Mouse (Mus musculus) cerebellum, adult 11 months (tissue): Measurements from ENCODE around the gene Cd3d.
"Not testable (repeated sequence)": the region's sequence is repeated elsewhere in the genome, so short reads cannot be mapped to it uniquely, and the experiment has no call there.

Experiments used
- DNase-seq: peaks from one replicate; pipeline ENCODE4 v3.0.0; 2022

Gene Cd3d

DNA sequence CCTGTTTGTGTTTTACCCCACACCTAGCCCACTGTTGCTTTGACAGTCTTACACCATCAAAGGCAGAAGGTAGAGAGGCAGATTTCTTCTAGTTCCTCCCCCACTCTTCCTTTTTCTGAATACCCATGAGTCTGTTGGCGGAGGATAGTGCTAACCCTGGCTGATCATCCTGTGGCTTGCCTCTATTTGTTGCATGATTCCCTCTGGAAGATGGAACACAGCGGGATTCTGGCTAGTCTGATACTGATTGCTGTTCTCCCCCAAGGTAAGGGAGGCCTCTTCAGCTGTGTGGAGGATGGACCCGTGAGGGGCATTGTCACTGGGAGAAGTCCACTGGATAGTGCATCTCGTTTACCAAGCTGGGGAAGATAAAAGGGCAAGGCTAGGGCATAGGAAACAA lies at the start of gene Cd3d:
Cd3d (plus strand) TSS at position 111 of the 400 bp plus-strand sequence.
- no peak for DNase-seq

DNA sequence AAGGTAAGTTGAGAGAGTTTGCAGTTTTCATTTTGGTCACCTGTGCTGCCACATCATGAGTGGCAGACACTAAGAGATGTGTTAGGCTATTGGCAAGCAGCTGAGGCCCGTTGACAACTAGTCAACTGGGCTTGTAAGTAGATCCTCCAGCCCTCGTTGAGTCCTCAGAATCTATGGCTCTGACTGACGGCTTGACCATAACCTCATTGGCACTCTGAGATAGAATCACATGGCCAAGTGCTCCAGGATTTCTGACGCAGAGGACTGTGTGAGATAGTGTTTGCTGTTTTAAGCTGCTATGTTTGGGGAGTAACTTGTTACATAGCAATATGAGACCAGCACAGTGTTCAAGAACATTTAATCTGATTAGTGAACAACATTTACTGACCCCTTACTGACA lies 39.8 kb upstream of the Cd3d start:
- no peak for DNase-seq

GRCm38 (mm10) chr9:44942421-44942820 lies 39.2 kb upstream of the Cd3d start:
- peak; percentile 65 for DNase-seq

DNA sequence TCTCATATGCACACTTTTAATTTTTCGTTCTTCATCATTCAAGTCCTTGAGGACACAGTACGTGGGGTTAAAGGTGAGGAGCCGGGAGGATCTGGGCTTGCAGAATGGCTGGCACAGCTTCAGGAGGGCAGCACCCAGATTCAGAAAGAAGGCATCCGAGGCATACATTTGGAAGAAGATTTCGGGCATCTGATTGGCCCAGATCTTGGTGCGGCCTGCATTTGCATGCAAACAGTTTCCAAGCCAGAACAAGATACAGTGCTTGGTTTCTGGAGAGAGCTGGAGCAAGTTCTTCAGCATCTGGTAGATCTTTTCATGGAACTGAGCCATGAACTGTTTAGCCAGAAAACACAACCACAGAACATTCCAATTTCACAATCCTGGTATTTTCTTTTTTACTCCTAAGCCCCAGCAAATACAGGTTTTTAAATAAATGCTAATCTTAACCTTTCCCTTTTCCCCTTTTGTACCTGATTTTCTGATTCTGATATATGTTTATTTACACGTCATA lies 35.3 kb upstream of the Cd3d start:
- no peak for DNase-seq

- no peak for DNase-seq
These were observed 33.8 kb upstream of the Cd3d start for GRCm38 (mm10) chr9:44947836-44948235.

- no peak for DNase-seq
These were observed 27.2 kb upstream of the Cd3d start for GRCm38 (mm10) chr9:44954432-44954831.

- DNase-seq: peak; percentile 98
These were observed 16.3 kb upstream of the Cd3d start, which contains the start of gene Ube4a for GRCm38 (mm10) chr9:44965126-44965832. TSS of gene Ube4a (minus strand) at chr9:44965600.

DNA sequence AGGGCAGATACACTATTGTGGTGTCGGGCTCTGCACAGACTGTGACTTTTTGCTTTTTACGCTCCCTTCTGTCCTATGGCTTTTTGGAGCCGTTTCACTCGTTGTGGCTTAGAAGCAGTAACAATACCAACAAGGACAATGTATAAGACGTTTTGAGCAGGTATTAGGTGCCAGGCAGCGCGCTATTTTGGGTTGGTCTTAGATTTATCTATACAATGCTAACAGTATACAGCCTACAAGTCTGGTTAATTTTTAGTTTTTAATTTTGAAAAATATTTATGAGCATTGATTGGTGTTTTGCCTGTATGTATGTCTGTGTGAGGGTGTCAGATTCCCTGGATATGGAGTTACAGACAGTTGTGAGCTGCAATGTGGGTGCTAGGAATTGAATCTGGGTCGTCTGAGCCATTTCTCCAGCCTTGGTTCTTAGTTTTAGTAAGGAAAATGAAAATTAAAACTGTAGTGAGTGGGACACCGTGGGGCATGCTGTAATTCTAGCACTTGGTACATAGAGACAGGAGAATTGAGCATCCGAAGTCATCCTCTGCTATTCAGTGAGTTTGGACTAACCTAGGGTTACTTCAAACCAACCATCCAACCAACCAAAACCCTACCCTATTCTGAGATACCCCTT lies 15.6 kb upstream of the Cd3d start:
- no peak for DNase-seq

DNA sequence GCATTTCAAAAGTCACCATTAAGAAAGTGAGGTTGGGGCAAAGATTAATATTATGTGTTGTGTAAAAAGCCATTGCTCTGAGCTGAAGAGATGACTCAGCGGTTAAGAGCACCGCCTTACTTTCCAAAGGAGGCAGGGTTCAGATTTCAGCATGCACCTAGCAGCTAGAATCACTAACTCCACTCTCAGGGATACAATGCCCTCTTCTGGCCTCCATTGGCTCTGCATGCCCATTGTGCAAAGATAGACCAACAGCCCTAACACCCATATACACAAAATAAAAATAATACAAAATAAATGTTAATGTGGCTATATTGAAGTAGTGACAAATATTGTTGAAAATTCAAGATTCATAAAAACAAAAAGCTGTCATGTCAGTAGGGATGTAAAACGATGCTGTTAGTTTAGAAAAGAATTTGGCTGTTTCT lies 14.8 kb upstream of the Cd3d start:
- DNase-seq: peak; percentile 77

DNA sequence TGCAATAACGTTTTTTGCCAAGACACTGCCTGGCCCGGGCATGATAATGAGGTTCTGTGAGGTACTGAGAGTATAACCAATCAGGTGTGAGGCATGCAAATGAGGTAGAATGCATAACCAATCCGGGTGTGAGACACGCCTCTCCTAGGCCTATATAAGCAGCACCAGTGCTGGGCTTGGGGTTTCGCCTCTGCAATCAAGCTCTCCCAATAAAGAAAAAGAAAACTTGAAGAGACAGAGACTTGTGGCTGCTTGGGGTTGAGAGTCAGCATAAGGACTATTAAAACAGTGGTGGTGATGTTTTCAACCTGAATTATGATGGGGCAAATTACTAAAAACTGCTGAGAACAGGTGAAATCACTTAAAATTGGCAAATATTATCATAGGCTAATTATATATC lies 13.8 kb upstream of the Cd3d start:
- DNase-seq: not testable (repeated sequence)

- DNase-seq: no peak
These were observed 12.1 kb upstream of the Cd3d start for GRCm38 (mm10) chr9:44969450-44969849.

DNA sequence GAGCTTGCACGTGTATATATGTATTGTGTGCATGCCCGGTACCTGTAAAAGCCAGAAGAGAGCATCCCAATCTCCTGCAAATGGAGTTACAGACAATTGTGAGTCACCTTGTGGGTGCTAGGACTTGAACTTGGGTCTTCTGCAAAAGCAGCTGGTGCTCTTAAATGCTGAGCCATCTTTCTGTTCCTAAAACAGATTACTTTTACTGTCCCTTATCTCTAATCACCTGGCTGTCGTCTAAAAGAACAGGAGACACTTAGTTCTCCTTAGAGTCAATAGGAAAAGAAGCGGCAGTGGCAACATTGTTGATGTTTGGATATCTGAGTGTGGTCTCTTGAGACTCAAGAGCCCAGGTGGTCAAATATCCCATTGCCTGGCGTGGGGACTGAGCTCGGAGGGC lies 3.8 kb upstream of the Cd3d start:
- no peak for DNase-seq

GRCm38 (mm10) chr9:44979806-44980205 lies 1.8 kb upstream of the Cd3d start:
- no peak for DNase-seq

DNA sequence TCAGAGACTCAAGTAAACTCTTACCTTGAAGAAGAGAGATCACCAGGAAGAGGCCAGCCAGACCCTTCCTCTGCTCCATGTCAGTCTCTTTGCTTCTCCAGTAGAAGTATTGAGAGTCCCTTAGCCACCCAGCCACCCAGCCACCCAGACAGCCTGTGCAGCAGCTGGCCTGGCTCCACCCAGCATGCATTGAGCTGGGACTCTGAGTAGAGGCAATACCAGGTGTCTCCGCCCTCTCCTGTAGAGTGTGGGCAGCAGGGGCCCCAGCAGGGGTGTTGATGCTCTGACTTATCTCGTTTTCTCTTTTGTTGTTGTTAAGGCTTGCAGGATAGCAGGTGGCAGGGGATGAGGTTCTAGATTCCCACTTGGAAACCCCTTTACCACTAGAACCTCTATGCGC lies 1.3 kb upstream of the Cd3d start, which contains the start of gene Cd3g:
Cd3g (minus strand) TSS at position 190 of the 400 bp plus-strand sequence.
- no peak for DNase-seq

GRCm38 (mm10) chr9:44981104-44981503 lies 482 bp upstream of the Cd3d start:
- no peak for DNase-seq

- DNase-seq: no peak
These were observed 495 bp downstream of the Cd3d start for GRCm38 (mm10) chr9:44982081-44982480.

- no peak for DNase-seq
These were observed 945 bp downstream of the Cd3d start for GRCm38 (mm10) chr9:44982531-44982930.

- no peak for DNase-seq
These were observed 1.4 kb downstream of the Cd3d start for GRCm38 (mm10) chr9:44983001-44983400.

GRCm38 (mm10) chr9:44985721-44986161 lies 4.2 kb downstream of the Cd3d start:
- DNase-seq: no peak

DNA sequence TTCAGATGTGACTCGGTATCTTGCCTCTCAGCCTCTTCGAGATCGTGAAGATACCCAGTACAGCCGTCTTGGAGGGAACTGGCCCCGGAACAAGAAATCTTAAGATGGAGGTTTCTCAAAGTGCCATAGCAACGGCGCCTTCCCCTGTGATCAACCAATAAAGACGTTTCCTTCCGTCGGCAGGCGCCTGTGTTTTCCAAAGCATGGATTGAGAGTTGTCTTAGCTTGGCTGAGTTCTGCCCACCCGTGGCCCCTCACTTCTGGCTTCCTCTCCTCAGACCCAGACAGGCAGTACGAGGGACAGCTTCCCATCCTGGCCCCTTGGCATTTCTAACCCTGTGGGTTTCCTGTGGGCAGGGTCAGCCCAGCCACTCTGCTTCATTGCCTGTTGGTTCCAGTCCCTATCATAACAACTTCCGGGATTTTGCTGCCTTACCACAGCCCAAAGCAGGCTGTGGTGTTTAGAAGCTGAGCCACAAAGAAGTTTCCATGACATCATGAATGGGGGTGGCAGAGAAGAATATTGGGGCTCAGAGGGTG lies 4.7 kb downstream of the Cd3d start:
- no peak for DNase-seq

DNA sequence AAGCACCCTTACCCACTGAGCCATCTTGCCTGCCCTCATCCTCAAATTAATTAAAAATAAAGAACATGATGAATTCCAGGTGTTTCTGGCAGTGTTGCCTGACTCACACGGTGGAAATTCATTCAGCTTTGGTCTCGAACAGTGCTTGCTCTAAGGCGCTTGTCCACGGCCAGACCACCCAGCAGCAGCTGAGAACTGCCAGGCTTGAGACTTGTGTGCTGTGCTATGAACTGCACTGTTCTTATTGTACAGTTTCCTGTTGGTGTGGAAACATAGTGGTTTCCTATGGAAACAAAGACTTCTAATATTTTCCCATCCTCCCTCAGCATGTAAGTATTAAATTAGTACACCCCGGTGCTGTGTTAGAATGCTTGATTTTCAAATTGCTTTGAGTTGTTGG lies 5.4 kb downstream of the Cd3d start:
- no peak for DNase-seq

GRCm38 (mm10) chr9:44991821-44992220 lies 10.2 kb downstream of the Cd3d start:
- DNase-seq: no peak

DNA sequence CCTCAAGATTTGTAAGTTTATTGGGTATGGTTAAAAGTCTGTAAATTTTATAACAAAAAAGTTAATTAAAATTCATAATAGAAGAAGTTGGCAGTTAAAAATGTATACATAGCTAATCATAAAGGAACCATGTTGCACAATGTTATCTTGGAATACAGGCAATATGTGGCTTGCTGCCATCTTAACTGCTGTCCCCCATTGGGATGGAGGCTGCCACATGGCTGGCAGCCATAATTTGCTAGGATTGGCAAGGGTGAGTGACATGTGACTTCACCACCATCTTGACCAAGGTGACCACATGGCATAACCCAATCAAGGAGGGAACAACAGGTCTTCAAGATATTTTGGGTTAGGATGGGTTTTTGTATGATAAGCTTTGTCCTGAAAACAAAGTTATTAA lies 10.7 kb downstream of the Cd3d start:
- DNase-seq: peak; percentile 37

- DNase-seq: no peak
These were observed 11.7 kb downstream of the Cd3d start for GRCm38 (mm10) chr9:44993268-44993667.
